Mouse (Mus musculus) ES-Bruce4 (cell line): ENCODE data around the gene Parp14.

Experiments
- CTCF ChIP-seq: IDR thresholded peaks from one replicate; pipeline ENCODE4 v1.8.1; 2011; ENCODE audit warnings: low read depth, low read length
- EP300 ChIP-seq: IDR thresholded peaks from 2 replicates; pipeline ENCODE4 v1.6.1; 2011; ENCODE audit warnings: low read depth, low read length; ENCODE audit not compliant: insufficient read depth

DNA sequence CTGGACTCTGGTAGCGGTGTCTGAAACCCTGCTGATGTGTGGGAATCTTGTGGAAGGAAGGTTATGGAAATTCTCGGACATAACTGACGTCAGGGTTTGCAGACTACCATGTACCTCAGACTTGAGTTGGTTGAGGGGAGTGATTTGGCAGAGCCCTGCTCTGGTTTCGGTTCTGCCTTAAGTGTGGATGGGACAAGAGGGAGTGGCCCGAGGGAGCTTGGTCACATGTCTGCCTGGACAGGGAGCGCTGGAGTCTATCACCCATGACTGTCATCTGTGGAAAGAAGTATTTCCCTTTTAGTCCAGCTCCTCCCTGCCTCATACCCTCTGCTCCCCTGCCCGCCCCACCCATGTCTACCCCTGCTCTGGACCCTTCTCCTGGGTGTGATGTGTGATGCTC is 69.2 kb downstream of the Parp14 start:
- no peak for TF ChIP-seq EP300
- no peak for TF ChIP-seq CTCF
